ENCODE assay signal across 8 mouse cellular contexts in the genomic region with DNA sequence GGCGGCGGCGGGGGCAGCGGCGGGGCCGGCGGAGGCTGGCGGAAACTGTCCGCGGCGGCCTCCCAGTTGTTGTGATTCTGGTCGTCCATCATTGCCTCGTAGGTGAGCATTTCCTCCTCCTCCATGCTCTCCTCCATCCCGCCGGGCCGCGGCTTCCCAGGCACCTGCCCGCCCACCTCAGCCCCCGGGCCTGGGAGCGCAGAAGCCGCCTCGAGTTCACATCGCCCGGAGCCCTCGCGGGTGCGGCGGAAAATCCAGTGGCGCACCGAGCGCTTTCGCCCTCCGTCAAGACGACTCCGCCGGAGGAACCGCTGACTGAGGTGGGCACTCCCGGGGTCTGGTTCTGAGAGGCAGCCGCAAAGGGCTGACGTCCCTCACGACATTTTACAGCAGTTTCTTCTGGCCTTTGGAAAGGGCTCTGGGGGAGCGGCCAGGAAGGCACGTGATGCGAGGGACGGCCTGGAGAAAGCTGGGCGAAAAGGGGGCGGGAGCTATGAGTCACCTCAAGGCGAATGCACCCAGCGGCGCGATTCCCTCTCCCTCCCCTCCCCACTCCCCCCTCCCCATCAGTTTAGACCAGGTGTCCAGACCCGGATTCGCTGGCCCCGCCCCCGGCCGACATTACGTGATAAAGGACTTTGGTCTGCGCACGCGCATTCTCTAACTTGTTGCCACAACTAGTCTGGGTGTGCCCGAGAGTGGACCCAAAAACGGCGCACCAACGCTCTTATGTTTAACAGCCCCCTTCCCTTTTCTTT. TPM values are rescaled to one million over a fixed set of nuclear protein-coding genes. Genes with fewer than 3 reads are reported as not detected.
A peak's percentile ranks its signal among the peaks of the same experiment; 100 is the strongest.
DNase-seq lines count a peak whose midpoint lies in the region; ATAC-seq and TF ChIP-seq lines count a peak whose summit lies in the region.

A gene (minus strand): TSS at position 444 of the 758 bp plus-strand sequence.

- peak within 1 kb of the TSS; percentile 89 for H3K9ac ChIP-seq in embryonic facial prominence, embryonic 14.5 days (ENCODE audit: low read depth, low read length)
- H3K9ac ChIP-seq in heart, adult 2 months (ENCODE audit: low read depth, low read length): peak within 1 kb of the TSS; percentile 87
- peak within 1 kb of the TSS; percentile 95 for H3K9ac ChIP-seq in limb, embryonic 13.5 days
- peak within 1 kb of the TSS; percentile 99 for H3K9ac ChIP-seq in midbrain, embryonic 16.5 days (ENCODE audit: low read depth, low read length)

- H3K27me3 ChIP-seq in embryonic facial prominence, embryonic 14.5 days (replicated peaks; ENCODE audit: control insufficient read depth, insufficient read depth, low read length): no peaks in the 10 kb centered on the region
- no peaks in the 10 kb centered on the region for H3K27me3 ChIP-seq in heart, adult 2 months (ENCODE audit: control insufficient read depth, insufficient read depth, low read length)
- no peaks in the 10 kb centered on the region for H3K27me3 ChIP-seq in limb, embryonic 13.5 days
- H3K27me3 ChIP-seq in midbrain, embryonic 16.5 days (ENCODE audit: control insufficient read depth, insufficient read depth, low read depth, low read length): no peaks in the 10 kb centered on the region

- H3K79me2 ChIP-seq in heart, adult 2 months (replicated peaks; ENCODE audit: control insufficient read depth, insufficient read depth, low read length): no peaks in the 10 kb centered on the region

- no peaks in the 10 kb centered on the region for H3K36me3 ChIP-seq in embryonic facial prominence, embryonic 14.5 days (ENCODE audit: control insufficient read depth, insufficient read depth, low read length)
- peaks cover 19% of the 10 kb centered on the region for H3K36me3 ChIP-seq in heart, adult 2 months (ENCODE audit: control insufficient read depth, insufficient read depth, low read length)
- 0 out of 2 replicates have a peak, but pooled peaks cover 5% of the 10 kb centered on the region for H3K36me3 ChIP-seq in limb, embryonic 13.5 days
- no peaks in the 10 kb centered on the region for H3K36me3 ChIP-seq in midbrain, embryonic 16.5 days (ENCODE audit: control insufficient read depth, insufficient read depth, low read length)

- TF ChIP-seq POLR2A in heart, adult 2 months (IDR thresholded peaks at IDR 0.05; ENCODE audit: insufficient read depth, low read depth, low read length): peak; percentile 89

- peak within 1 kb of the TSS; percentile 77 for H3K4me2 ChIP-seq in embryonic facial prominence, embryonic 14.5 days (ENCODE audit: low read depth, low read length)
- H3K4me2 ChIP-seq in limb, embryonic 13.5 days (replicated peaks): peak within 1 kb of the TSS; percentile 81
- peak within 1 kb of the TSS; percentile 87 for H3K4me2 ChIP-seq in midbrain, embryonic 16.5 days (ENCODE audit: low read length)

- intact Hi-C loops in heart, adult 2 months (cut with DNase I): loop anchor here (5.0 kb wide), 1 partner anchor 212 kb away; a partner anchor contains a TSS

- peak within 1 kb of the TSS; percentile 89 for H3K27ac ChIP-seq in embryonic facial prominence, embryonic 14.5 days (replicated peaks; ENCODE audit: low read depth, low read length)
- peak within 1 kb of the TSS; percentile 86 for H3K27ac ChIP-seq in heart, adult 2 months
- peak within 1 kb of the TSS; percentile 89 for H3K27ac ChIP-seq in limb, embryonic 13.5 days
- peak within 1 kb of the TSS; percentile 81 for H3K27ac ChIP-seq in midbrain, embryonic 16.5 days (ENCODE audit: low read length)

- TF ChIP-seq CTCF in heart, adult 2 months (IDR thresholded peaks at IDR 0.05): no peak

- H3K4me1 ChIP-seq in embryonic facial prominence, embryonic 14.5 days (ENCODE audit: control insufficient read depth, insufficient read depth, low read length): peaks cover 13% of the 10 kb centered on the region
- H3K4me1 ChIP-seq in heart, adult 2 months (ENCODE audit: control insufficient read depth, insufficient read depth, low read length): peaks cover 7% of the 10 kb centered on the region
- H3K4me1 ChIP-seq in limb, embryonic 13.5 days: peaks cover 32% of the 10 kb centered on the region
- H3K4me1 ChIP-seq in midbrain, embryonic 16.5 days (ENCODE audit: control insufficient read depth, insufficient read depth, low read length): peaks cover 35% of the 10 kb centered on the region

- H3K9me3 ChIP-seq in embryonic facial prominence, embryonic 14.5 days (ENCODE audit: control insufficient read depth, low read length): no peaks in the 10 kb centered on the region
- H3K9me3 ChIP-seq in limb, embryonic 13.5 days: no peaks in the 10 kb centered on the region
- H3K9me3 ChIP-seq in midbrain, embryonic 16.5 days (replicated peaks; ENCODE audit: control insufficient read depth, low read length, poor library complexity, severe bottlenecking): no peaks in the 10 kb centered on the region

- ATAC-seq in embryonic facial prominence, embryonic 14.5 days (ENCODE audit: low read depth): peak; percentile 97
- ATAC-seq in limb, embryonic 13.5 days (ENCODE audit: low FRiP score, low read depth): peak; percentile 99
- ATAC-seq in midbrain, embryonic 16.5 days: peak; percentile 96

- no peak for TF ChIP-seq EP300 in heart, adult 2 months (IDR thresholded peaks at IDR 0.05; ENCODE audit: insufficient read depth, low read depth, low read length)

- under 1% methylated on average over 39 of the region's 64 CpGs for WGBS in embryonic facial prominence, embryonic 14.5 days
- WGBS in heart, adult 2 months: under 1% methylated on average over 64 of the region's 64 CpGs
- under 1% methylated on average over 63 of the region's 64 CpGs for WGBS in limb, embryonic 13.5 days
- 1% methylated on average over 48 of the region's 64 CpGs for WGBS in midbrain, embryonic 16.5 days

- DNase-seq in 3T3-L1 (ENCODE audit: low read depth, low spot score): peak; percentile 100
- DNase-seq in adrenal gland, postnatal 4 days (ENCODE audit: low spot score in 2 of 2): peak; percentile 87 to 94
- DNase-seq in embryonic facial prominence, embryonic 14.5 days (ENCODE audit: low spot score): peak; percentile 99
- peak; percentile 93 to 97 for DNase-seq in heart, adult 2 months
- DNase-seq in kidney, adult 8-10 months: peak; percentile 98
- peak; percentile 93 to 98 for DNase-seq in spleen, postnatal 10 days (ENCODE audit: low spot score in 2 of 2)

- peak within 1 kb of the TSS; percentile 89 for H3K4me3 ChIP-seq in embryonic facial prominence, embryonic 14.5 days (ENCODE audit: low read depth, low read length)
- H3K4me3 ChIP-seq in heart, adult 2 months: peak within 1 kb of the TSS; percentile 76
- H3K4me3 ChIP-seq in limb, embryonic 13.5 days: peak within 1 kb of the TSS; percentile 99
- H3K4me3 ChIP-seq in midbrain, embryonic 16.5 days (ENCODE audit: low read depth, low read length): peak within 1 kb of the TSS; percentile 98

RNA-seq across cellular contexts. Expression of the gene that starts here (rescaled TPM):
- total RNA-seq in adrenal gland, postnatal 4 days (2021): 10 to 100 TPM; 46.8 to 47.8 TPM
- 23.6 and 24.0 TPM in 2 replicates for polyA plus RNA-seq in embryonic facial prominence, embryonic 14.5 days (2014; fragmentation: Nextera tagmentation; extraction: Ambion mirVana)
- total RNA-seq in heart, adult 2 months (2021): 10 to 100 TPM; 27.4 to 27.8 TPM
- polyA plus RNA-seq in heart, adult 2 months (2012; rRNA removed): 5.8 and 10.8 TPM in 2 replicates
- 20.8 and 22.7 TPM in 2 replicates for polyA plus RNA-seq in limb, embryonic 13.5 days (2015; fragmentation: Nextera tagmentation; extraction: Ambion mirVana)
- 18.1 and 21.2 TPM in 2 replicates for polyA plus RNA-seq in midbrain, embryonic 16.5 days (2015; fragmentation: Nextera tagmentation; extraction: Ambion mirVana)

Comparison
In these comparisons a context has a peak if more than half of its experiments do, and no peak if none do; other contexts are left out.
1. Peak in every context shown above with its lines: DNase-seq, ATAC-seq, H3K4me3 ChIP-seq and H3K27ac ChIP-seq.